Mouse (Mus musculus) layer of hippocampus, postnatal 14 days (tissue): ENCODE measurements around the gene Tarbp1. TPM values are rescaled to one million over a fixed set of nuclear protein-coding genes. Genes with fewer than 3 reads are reported as not detected.
"Not testable (repeated sequence)": the region's sequence is repeated elsewhere in the genome, so short reads cannot be mapped to it uniquely, and the experiment has no call there.

Source experiments
- DNase-seq, 2 experiments: peaks; one replicate each; pipeline ENCODE4 v3.0.0; 2021 to 2022; ENCODE audit warnings: low spot score in 2 of 2, mixed read lengths in 1 of 2
- total RNA-seq, 2 experiments: library from RNA; stranded (reverse); gene quantifications; 2 replicates each; pipeline ENCODE4 v1.2.3; 2021

Tarbp1 gene
- total RNA-seq, 2 experiments from 2014 or later = 4.0 to 4.7 TPM

- DNase-seq = peak; percentile 96 to 98
These were observed 52.5 kb downstream of the Tarbp1 start, which contains the start of gene Coa6 for GRCm38 (mm10) chr8:126422174-126422919. Coa6 (plus strand) TSS chr8:126422515.

DNA sequence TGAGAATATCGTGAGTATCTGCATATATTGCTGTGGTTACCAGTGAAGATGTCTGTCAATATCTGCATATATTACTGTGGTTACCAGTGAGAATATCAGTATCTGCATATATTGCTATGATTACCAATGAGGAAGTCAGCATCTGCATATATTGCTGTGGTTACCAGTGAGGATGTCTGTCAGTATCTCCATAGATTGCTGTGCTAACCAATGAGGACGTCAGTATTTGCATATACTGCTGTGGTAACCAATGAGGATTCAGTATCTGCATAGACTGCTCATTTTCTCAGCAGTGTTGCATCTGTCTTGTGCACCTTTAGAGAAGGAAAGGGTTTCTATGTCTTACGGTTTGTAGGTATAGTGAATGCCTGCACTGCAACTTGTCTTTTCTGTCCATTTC is 54.0 kb downstream of the Tarbp1 start:
- no peak for DNase-seq

GRCm38 (mm10) chr8:126405030-126405429 is 69.8 kb downstream of the Tarbp1 start:
- DNase-seq = no peak

DNA sequence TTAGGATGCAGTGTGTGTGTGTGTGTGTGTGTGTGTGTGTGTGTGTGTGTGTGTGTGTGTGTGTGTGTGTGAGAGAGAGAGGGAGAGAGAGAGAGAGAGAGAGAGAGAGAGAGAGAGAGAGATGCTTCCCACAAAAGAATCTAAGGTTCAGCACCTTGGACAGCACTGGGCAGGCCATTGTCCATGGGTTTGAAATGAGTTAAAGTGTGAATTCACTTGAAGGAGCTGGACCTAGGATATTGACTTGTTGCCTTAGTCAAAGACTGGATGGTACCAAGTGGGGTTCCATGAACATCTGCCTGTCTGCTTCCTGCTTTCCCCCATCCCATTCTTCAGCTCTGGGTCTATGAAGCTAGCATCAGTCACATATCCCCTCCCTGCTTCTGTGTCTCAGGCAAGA is 70.3 kb downstream of the Tarbp1 start:
- DNase-seq = not testable (repeated sequence)

GRCm38 (mm10) chr8:126398349-126398748 is 76.5 kb downstream of the Tarbp1 start:
- DNase-seq = no peak

DNA sequence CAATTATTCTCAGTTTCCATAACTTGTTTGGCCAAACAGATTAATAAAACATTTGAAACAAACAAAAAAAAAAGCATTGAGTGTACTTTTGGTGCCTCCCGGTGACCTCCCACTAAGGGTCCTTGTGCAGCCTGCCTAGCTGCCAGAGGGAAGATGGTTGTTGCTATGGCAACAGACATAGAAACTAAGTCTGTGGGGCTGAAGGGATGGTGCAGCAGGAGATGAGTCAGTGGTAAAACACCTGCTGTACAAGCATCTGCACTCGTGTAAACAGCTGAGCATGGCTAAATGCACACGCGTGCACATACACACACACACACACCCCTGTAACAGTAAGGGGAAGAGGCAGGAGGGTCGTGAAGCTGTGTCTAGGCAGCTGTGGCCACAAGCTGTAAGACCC is 78.9 kb downstream of the Tarbp1 start:
- DNase-seq = no peak

DNA sequence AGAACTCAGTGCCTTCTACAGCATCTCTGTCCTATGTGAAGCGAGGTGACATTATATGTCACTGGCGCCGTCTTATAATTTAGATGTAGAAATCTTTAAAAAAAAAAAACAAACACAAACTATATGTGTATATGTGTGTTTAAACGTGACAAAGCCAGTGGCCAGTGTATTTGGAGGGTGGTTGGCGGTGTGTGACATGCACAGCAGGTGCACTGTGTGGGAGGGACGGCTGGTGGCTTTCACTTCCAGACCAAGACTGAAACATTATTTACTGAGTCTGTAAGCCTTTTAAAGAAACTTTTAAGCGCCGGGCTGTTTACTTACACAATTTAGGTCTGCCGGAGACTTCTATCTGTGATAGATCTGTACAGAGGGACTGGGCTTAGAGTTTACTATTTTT is 79.5 kb downstream of the Tarbp1 start:
- no peak for DNase-seq

GRCm38 (mm10) chr8:126391541-126391940 is 83.3 kb downstream of the Tarbp1 start:
- no peak for DNase-seq

- no peak for DNase-seq
These were observed 87.3 kb downstream of the Tarbp1 start for GRCm38 (mm10) chr8:126387566-126387965.

GRCm38 (mm10) chr8:126382749-126383148 is 92.1 kb downstream of the Tarbp1 start:
- peak; percentile 26 to 47 for DNase-seq

DNA sequence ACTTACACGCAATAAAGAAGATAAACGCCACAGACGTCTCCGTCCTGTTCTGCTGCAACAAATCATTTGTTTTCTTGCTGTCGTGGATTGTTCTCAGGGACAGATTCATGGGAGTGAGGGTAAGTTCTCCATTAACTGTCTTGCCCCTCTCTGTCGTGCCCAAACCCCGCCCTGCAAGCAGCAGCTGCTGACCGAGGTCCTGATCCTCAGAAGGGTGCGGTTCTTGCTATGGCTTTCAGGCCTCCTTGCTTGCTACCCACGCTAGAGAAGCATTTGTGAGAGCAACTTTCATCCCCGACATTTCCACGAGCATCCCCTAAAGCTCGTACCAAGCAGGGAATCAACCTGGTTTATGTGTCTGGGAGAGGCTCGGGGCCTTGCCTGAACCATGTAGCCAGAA is 92.6 kb downstream of the Tarbp1 start:
- DNase-seq = no peak

GRCm38 (mm10) chr8:126381299-126381698 is 93.6 kb downstream of the Tarbp1 start:
- no peak for DNase-seq

DNA sequence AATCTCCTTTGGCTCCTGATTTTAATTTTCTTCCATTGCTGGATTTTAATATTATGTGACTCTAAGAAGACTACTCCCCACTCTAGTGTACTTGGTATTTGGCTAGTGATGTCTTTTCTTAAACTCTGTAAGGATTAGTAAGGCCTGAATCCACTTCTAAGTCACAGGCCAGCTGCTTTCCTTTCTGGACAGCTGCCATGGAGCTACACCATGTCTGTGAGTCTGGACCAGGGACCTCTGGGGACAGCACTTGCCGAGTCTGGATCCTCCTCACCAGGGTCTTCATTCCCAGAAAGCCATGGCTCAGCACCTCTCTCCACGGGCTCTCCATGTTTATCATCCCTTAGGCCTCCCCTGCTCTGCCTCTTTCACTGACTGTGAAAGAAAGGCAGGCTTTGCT is 94.7 kb downstream of the Tarbp1 start:
- DNase-seq = no peak

DNA sequence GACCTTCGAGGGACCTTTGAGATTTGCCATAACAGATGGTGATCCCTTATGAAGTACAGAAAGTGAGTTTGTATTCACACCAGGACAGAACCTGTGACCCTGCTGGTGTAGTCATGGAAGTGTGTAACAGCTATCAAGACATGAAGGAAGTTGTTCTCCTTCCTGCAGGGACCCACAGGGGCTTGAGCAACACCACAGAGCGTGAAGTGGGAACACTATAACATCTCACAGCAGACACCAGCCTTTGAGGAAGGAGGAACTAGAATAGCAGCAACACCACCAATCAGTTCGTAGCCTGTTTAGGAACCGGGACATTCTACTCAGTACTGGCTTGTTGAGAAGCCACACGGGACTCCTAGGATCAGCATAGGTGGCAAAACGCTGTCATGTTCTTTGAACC is 95.3 kb downstream of the Tarbp1 start:
- DNase-seq = no peak

Other genes with a start within 250 kb of the Tarbp1 start
- gene Slc35f3, start 176.5 kb downstream of the Tarbp1 start, total RNA-seq = 10 to 100 TPM; 34.4 to 38.4 TPM
- gene Coa6, start 52.5 kb downstream of the Tarbp1 start, total RNA-seq = 10 to 100 TPM; 25.4 to 31.0 TPM
- 10 to 100 TPM; 57.1 to 61.7 TPM for gene Irf2bp2, start 118.9 kb upstream of the Tarbp1 start, total RNA-seq